Mouse (Mus musculus): ENCODE results near the gene Eif4h.
A peak's percentile ranks its signal among the peaks of the same experiment; 100 is the strongest.
"Not testable (repeated sequence)": the region's sequence is repeated elsewhere in the genome, so short reads cannot be mapped to it uniquely, and the experiment has no call there.

Gene Eif4h

GRCm38 (mm10) chr5:134648976-134649375 is 9.7 kb upstream of the Eif4h start:
- not testable (repeated sequence) for DNase-seq (ENCODE audit: low read depth)

- no peak for DNase-seq (ENCODE audit: low read depth)
Measured at GRCm38 (mm10) chr5:134647394-134647793, 8.1 kb upstream of the Eif4h start.

GRCm38 (mm10) chr5:134646461-134646860 is 7.2 kb upstream of the Eif4h start:
- no peak for DNase-seq (ENCODE audit: low read depth)

GRCm38 (mm10) chr5:134644643-134645118 is 5.4 kb upstream of the Eif4h start:
- no peak for DNase-seq (ENCODE audit: low read depth)

GRCm38 (mm10) chr5:134644121-134644520 is 4.8 kb upstream of the Eif4h start:
- DNase-seq (ENCODE audit: low read depth) = no peak

- no peak for DNase-seq (ENCODE audit: low read depth)
Measured at GRCm38 (mm10) chr5:134640371-134640770, 1.1 kb upstream of the Eif4h start.

GRCm38 (mm10) chr5:134638461-134639268 is 625 bp downstream of the Eif4h start:
- no peak for DNase-seq (ENCODE audit: low read depth)

- no peak for DNase-seq (ENCODE audit: low read depth)
Measured at GRCm38 (mm10) chr5:134637820-134638367, 1.4 kb downstream of the Eif4h start.

- no peak for DNase-seq (ENCODE audit: low read depth)
Measured at GRCm38 (mm10) chr5:134632841-134633240, 6.4 kb downstream of the Eif4h start.

GRCm38 (mm10) chr5:134630835-134631234 is 8.5 kb downstream of the Eif4h start:
- no peak for DNase-seq (ENCODE audit: low read depth)

GRCm38 (mm10) chr5:134629508-134629907 is 9.8 kb downstream of the Eif4h start:
- DNase-seq (ENCODE audit: low read depth) = no peak

GRCm38 (mm10) chr5:134622069-134622468 is 17.2 kb downstream of the Eif4h start:
- no peak for DNase-seq (ENCODE audit: low read depth)

- DNase-seq (ENCODE audit: low read depth) = no peak
Measured at GRCm38 (mm10) chr5:134621099-134621640, 18.1 kb downstream of the Eif4h start.

- no peak for DNase-seq (ENCODE audit: low read depth)
Measured at GRCm38 (mm10) chr5:134620457-134620856, 18.8 kb downstream of the Eif4h start.

- peak; percentile 16 for DNase-seq (ENCODE audit: low read depth)
Measured at GRCm38 (mm10) chr5:134617071-134617470, 22.2 kb downstream of the Eif4h start.

GRCm38 (mm10) chr5:134615780-134616179 is 23.5 kb downstream of the Eif4h start:
- DNase-seq (ENCODE audit: low read depth) = no peak

GRCm38 (mm10) chr5:134615380-134615779 is 23.9 kb downstream of the Eif4h start:
- DNase-seq (ENCODE audit: low read depth) = no peak

- DNase-seq (ENCODE audit: low read depth) = no peak
Measured at GRCm38 (mm10) chr5:134614802-134615201, 24.5 kb downstream of the Eif4h start, which contains the start of gene Lat2. Gene Lat2, minus strand, starts transcription at chr5:134615025.

GRCm38 (mm10) chr5:134614296-134614695 is 25.0 kb downstream of the Eif4h start:
- DNase-seq (ENCODE audit: low read depth) = no peak

- no peak for DNase-seq (ENCODE audit: low read depth)
Measured at GRCm38 (mm10) chr5:134613727-134614126, 25.6 kb downstream of the Eif4h start.

- no peak for DNase-seq (ENCODE audit: low read depth)
Measured at GRCm38 (mm10) chr5:134611810-134612521, 27.3 kb downstream of the Eif4h start.

- no peak for DNase-seq (ENCODE audit: low read depth)
Measured at GRCm38 (mm10) chr5:134609916-134610643, 29.2 kb downstream of the Eif4h start.
